Mouse (Mus musculus) layer of hippocampus, adult 18-20 months (tissue): ENCODE measurements around the gene Slc7a6os. TPM values are rescaled to one million over a fixed set of nuclear protein-coding genes. Genes with fewer than 3 reads are reported as not detected.

Experiments used
- DNase-seq, 2 experiments: peaks; one replicate each; pipeline ENCODE4 v3.0.0; 2022; ENCODE audit warnings: low spot score in 2 of 2
- total RNA-seq, 2 experiments: library from RNA; stranded (reverse); gene quantifications; 2 replicates each; pipeline ENCODE4 v1.2.3; 2021

Gene Slc7a6os
- total RNA-seq, 2 experiments from 2014 or later: 24.5 to 26.5 TPM

DNA sequence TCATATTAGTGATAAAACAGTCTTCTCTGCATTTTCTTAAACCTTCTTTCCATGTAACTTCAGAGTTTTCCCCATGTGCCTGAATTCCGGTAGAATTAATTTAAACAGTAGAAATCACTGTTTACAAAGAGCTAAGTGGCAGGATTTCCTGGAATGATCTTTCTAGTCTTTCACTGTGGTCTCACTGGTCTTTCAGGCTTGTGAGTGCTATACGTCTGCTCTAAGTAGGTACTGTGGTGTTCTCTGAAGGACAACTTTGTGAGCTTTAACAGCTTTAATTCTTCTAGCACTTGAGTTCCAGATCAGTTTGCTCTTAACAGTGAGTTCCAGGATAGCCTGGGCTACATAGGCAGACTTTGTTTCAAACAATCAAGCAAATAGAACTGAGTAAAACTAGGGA, 32.3 kb downstream of the Slc7a6os start:
- DNase-seq: no peak

DNA sequence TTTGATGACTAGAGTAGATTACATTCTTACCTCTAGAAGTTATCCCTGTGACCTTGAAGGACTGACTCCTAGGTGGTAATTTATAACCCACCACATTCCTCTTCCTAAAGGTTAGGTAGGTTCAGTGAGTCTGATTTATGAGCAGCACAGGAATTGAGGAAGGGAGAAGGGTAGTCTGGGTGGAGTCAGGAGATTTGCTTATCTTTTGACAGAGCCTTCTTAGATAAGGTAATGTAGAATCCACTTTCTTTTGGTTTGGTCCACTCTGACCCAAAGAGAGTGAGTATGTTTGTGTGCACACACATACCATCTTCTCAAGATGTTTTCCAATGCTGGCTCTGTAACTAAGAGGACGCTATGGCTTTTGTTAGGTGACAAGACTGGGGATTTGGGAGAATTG, 33.1 kb downstream of the Slc7a6os start:
- no peak for DNase-seq

DNA sequence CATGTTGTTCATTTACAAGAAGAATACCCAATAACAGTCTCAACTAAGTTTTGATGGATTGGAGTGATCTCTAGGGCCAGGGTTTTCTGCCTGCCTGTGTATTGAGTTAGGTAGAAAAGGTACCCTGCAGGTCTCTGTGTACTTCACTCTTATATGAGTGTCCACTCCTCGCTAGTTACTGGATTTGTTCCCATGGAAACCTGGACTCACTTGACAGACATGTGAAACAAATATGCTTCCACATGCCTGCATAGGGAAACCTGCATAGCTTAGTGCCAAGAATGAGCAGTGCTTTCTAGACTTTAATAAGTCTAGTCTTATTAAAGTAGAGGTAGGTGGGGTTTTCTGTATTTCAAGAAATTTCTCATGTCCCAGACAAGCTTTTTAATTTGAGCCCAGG, 33.8 kb downstream of the Slc7a6os start:
- no peak for DNase-seq

DNA sequence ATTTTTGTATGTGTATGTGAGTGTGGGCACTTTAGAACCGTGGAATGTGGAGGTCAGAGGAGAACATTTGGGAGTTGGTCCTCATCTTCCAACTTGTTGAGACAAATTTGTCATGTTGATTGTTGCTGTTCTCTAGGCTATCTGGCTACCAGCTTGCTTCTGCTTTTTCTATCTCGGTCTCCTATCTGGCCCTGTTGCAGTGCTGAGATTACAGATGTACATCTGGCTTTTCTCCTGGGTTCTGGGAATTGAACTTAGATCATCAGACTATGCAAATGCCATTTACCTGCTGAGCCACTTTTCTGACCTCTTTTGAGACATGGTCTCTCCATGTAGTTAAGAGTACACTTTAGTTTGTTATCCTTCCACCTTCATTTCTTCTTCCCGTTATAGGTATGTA, 37.2 kb downstream of the Slc7a6os start:
- DNase-seq: no peak

DNA sequence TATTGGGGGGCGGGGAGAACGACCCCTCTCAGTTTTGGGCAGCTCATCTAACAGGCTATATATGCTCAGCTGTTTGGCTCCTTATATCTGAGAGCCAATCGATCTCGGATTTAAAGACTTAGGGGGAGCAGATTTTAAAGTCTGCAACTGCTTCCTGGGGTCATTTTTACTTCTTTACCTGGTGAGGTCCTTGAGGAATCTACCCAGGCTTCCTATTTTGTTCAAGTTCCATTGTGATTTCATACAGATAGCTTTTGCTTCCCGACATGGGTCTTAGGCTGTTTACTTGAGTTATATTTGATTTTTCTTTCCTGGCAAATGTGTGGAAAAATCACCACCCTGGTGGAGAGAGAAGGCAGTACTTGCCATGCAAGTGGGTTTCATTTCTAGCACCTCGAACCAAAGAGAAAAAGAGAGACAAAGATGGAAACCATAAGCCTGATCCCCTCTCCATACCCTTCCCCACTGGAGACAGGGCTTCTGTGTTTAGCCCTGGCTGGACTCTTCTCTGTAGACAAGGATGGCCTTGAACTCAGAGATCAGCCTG, 40.7 kb downstream of the Slc7a6os start:
- no peak for DNase-seq

DNA sequence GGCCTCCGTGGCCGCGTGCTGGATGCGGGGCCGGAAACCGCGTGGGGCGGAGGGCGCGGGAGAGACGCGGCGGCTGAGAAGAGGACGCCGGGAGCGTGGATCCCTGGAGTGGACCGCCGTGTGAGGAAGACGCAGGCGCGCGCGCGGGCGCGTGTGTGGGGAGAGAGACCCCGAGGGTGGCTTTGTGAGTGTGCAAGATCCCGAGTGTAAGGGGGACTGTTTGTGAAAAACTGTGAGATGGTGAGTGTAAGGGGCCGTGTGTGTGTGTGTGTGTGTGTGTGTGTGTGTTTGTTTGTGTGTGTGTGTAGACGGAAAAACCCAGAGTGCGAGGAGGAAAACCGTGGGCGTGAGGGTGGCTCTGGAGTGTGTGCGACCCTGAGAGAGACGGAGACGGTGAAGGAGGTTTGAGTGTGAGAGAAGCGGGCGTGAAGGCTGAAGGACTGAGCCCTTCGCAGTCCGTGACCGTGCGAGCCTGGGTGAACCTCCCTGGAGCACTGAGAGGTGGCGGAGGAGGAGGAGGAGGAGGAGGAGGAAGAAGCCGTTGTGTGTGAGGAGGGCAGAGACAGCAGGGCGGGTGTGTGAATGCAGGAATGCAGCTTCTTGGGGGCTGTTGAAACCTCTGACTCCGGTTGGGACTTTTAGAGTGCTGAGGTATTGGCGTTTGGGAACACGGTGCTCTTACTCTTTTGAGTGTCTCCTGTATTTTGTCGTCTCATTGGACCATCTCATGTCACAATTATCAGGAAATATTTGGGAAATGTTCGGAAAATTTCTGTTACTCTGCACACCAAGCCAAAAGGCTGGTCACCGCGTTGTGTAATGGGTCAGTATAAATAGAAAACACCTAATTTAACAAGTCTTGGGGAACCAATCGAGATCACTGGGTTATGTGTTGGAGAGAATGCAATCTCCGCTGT, 41.5 kb downstream of the Slc7a6os start:
- DNase-seq: peak in 1 of 2 experiments; percentile 26

DNA sequence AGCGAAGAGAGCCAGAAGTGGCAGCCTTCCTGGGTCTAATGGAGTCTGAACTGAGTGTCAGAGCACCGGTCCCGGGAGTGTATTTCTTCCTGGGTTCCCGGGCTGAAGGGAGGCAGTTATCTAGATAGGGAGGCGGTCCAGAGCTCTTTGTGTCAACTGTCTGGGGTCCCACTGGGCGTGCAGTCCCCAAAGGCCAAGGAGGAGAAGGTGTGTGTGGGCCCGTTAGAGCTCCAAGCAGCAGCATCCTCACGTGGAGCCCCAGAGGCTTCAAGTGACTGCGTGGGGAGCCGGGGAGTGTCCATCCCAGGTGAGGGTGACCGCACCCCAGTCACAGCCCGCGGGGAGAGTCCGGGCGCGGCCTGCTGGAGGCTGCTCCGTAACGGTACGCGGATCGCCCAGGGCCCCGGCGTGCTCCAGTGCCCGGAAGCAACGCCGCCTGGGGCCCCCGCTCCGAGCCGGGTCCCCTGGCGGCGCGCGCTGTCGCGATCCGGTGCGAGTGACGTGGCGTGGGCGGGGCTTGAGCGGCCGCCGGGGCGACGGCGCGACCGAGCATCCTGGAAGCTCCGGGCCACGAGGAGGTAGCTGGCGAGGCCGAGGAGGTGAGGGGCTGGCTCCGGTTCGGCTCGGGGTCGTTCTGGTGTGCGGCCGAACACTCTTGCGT, 42.2 kb downstream of the Slc7a6os start, which contains the start of gene Slc7a6:
TSS of gene Slc7a6 (plus strand) at position 502 of the 661 bp plus-strand sequence.
- DNase-seq: peak; percentile 84 to 89

DNA sequence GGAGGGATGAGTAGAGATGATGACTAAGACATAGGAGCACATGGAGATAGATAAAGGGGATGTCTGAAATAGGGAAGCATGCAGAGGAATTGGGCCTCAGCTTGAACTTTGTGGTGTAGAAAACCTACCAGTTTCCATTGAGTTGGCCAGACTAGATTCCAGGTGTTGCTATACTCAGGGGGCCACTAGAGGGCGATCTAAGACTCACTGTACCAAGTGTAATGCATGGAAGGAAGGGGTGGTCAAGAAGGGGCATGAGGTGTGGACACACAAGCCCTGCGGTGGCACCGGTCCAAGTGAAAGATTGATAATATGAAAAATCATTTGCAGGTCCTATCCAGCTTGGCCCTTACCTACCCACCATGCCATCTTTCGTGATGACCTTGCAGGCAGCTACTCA, 45.3 kb downstream of the Slc7a6os start:
- peak in 1 of 2 experiments; percentile 83 for DNase-seq

DNA sequence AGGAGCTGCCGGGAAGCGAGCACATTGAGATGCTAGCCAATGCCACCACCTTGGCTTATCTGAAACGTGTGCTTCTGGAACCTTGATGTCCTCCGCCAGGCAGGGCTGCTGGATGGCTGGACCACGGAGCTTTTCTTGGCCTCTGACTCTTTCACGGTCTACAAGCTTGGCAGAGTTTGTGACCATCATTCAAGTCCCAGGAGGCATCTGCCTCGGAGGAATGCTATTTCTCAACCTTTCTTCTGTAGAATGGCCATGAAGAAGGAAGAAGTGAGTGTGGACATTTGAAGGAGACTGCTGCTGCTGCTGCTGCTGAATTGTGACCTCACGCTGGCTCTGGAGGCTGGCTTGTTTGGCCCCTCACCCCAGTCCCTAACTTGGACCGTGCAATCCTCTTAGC, 47.5 kb downstream of the Slc7a6os start:
- no peak for DNase-seq

DNA sequence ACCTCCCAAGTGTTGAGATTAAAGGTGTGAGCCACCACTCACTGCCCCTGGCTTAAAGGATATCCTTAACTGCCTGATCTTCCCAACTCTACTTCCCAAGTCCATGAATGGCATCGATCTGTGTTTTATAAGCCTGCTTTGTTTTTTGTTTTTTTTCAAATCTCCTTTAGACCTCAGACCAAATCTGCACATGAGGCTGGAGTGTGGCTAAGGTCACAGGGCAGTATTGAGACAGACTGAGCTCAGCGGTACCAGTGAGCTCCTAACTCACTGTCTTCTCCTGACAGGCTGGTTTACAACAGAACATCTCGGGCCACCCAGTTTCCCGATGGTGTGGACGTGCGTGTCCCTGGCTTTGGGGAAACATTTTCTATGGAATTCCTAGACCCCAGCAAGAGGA, 50.9 kb downstream of the Slc7a6os start:
- no peak for DNase-seq

DNA sequence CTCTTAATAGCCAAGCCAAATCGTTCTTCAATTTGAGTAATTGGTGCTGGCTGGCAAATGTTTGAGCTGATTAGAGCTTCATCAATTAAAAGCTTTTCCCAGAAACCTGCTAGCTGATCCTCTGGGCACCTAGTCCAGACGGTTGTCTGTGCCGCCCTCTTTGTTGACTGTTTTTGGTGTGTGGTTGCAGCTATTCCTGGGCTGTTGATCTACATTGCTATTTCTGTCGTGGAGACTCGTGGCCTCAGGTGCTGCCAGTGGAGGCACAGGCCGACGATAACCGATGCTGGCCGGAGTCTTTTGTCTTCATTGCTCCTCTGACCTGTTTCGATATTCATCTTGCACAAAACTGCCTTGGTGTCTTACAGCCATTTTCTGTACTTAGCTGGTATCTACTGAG, 52.4 kb downstream of the Slc7a6os start:
- no peak for DNase-seq

DNA sequence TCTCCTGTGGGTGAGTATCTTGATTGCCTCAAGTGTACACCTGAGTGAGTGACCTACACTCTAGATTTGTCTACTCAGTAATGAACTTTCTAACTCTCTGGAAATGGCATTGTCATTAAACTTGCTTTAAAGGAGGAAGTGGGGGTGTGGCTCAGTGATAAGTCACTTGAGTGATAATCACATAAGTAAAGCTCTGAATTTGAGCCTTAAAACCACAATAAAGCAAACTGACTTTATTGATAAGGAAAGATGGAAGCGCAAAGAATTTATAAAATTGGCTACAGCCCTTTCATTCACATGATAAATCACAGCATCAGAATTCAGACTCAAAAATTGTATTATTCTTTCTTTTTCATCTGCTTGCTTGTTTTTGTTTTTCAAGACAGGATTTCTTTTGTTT, 53.3 kb downstream of the Slc7a6os start:
- no peak for DNase-seq

DNA sequence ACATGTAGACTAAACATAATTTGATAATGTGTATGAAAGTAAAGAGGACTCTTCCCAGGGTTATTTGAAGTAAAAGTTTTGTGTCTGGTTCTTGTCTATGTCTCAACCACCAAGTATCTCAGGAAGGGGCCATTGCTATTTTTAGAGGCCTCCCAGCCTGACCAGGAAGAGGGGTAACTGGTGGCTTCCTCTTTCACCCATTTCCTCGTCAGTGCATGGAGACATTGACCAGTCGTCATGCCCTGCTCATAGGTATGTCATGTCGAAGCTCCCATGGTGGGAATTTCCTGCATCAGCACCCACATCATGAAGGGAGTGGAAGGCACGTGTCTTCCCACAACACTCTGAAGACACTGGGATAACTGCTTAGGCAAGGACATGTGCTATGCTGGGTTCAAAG, 57.9 kb downstream of the Slc7a6os start:
- no peak for DNase-seq

DNA sequence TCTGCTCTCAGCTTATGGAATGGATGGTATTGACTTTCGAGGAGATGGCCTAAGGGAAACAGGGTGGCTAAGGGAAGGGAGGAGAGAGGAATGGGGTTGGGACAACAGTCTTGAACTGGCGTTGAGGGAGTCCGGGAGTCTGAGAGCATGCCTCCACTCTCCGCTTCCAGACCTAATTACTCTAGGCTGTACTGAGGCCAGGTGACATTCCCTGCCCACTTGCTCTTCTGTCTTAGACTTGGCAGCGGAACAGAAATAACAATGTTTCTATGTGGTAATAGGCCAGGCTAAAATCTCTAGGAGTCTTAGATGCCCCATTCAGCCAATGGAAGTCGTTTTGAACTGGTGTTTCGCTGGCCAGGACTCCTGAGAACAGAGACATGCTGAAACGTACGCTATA, 59.7 kb downstream of the Slc7a6os start:
- no peak for DNase-seq

Other genes starting within 250 kb of the Slc7a6os start
- gene Slc12a4, start 244.8 kb downstream of the Slc7a6os start, total RNA-seq: 10 to 100 TPM; 18.6 to 20.8 TPM
- gene Dpep3, start 231.5 kb downstream of the Slc7a6os start, total RNA-seq: not detected
- gene Dus2, start 219.6 kb downstream of the Slc7a6os start, total RNA-seq: 10 to 100 TPM; 15.6 to 16.2 TPM
- gene Dpep2nb, start 205.0 kb downstream of the Slc7a6os start, total RNA-seq: not detected
- gene Ddx28, start 199.1 kb downstream of the Slc7a6os start, total RNA-seq: 10 to 100 TPM; 14.3 to 15.4 TPM
- gene Nfatc3, start 152.1 kb downstream of the Slc7a6os start, total RNA-seq: 10 to 100 TPM; 10.9 to 12.0 TPM
- under 1 TPM in 1 of 2 experiments, not detected in 1; 0.12 TPM for gene Esrp2, start 74.0 kb downstream of the Slc7a6os start, total RNA-seq
- 10 to 100 TPM; 22.8 to 25.6 TPM for gene Pla2g15, start 60.5 kb downstream of the Slc7a6os start, total RNA-seq
- 10 to 100 TPM; 18.6 to 20.8 TPM for gene Slc7a6, start 42.1 kb downstream of the Slc7a6os start, total RNA-seq
- 10 to 100 TPM; 31.2 to 37.2 TPM for gene Prmt7, start within 50 bp of the Slc7a6os start, total RNA-seq
- gene Smpd3, start 127.1 kb upstream of the Slc7a6os start, total RNA-seq: 10 to 100 TPM; 74.0 to 80.3 TPM
- 10 to 100 TPM; 11.1 to 12.6 TPM for gene Zfp90, start 204.4 kb upstream of the Slc7a6os start, total RNA-seq